In genomic region chr16:34729371-34729770, GRCm38 (mm10) we compare ENCODE assay signal across 13 mouse cellular contexts.
"Had no signal": no experiment of that assay in that cellular context is flagged by ENCODE, and none has a peak within 500 bp of the region (broad histone marks: within the 10 kb centered on the region; RNA-seq: fewer than 3 reads in every experiment).

No protein-coding gene starts in this region.

- DNase-seq: lung, adult 18-20 months; lung, embryonic 14.5 days; lung, postnatal 10 days; lung, postnatal 4 days; midbrain, embryonic 14.5 days; retina, postnatal 1 day; right cerebral cortex, adult 18-20 months; right cerebral cortex, postnatal 25 days; right cerebral cortex, postnatal 4 days; spleen, adult 18-20 months; thymus, adult 18-20 months; thymus, postnatal 14 days; thymus, postnatal 36 days had no signal
